Mouse (Mus musculus) retina, embryonic 14.5 days (tissue): ENCODE data around the gene Dock1.

Experiments
- DNase-seq: peaks from one replicate; pipeline ENCODE4 v3.0.0-alpha.2; 2015; ENCODE audit warnings: low spot score

Dock1 gene

GRCm38 (mm10) chr7:134696126-134696979, 25.9 kb downstream of the Dock1 start:
- no peak for DNase-seq

DNA sequence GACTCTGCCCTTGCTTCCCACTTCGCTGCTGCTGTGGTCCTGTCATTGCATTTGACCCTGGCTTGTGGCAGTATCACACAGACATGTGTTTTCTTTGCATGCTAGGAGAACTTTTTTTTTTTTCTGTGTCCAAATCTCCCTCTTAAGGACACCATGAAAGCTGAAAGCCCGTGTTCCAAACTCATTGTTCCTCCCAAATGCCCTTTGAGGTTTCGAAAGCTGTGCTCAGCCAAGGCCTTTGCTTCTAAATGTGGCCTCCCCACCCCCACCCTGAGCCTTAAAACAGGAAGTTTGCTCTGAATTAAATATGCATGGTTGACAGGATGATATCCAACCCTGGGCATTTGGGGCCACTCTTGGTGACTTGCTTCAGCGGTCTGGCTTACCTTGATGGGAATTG, 27.0 kb downstream of the Dock1 start:
- no peak for DNase-seq

GRCm38 (mm10) chr7:134698246-134698645, 27.8 kb downstream of the Dock1 start:
- DNase-seq: no peak

GRCm38 (mm10) chr7:134700001-134700400, 29.5 kb downstream of the Dock1 start:
- DNase-seq: no peak

DNA sequence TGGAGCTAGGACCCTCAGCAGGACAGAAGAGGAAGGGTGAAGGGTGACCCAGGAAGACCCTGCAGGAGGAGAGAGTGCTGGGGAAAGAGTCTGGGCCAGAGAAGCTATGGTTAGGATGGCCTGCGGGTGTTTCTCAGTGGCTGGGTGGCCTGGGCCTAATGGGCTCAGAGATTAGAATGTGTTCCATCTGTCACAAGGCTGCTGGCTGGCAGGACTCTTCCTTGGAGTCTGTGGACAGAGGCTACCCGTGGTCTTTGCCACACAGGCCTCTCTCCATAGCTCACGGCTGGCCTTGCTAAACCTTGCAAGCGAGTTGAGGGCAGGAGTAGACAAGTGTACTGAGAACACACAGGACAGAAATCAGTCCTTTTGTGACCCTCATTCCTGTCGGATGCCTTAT, 32.0 kb downstream of the Dock1 start:
- no peak for DNase-seq

- DNase-seq: no peak
These were observed 33.2 kb downstream of the Dock1 start for GRCm38 (mm10) chr7:134703704-134704103.

- DNase-seq: no peak
These were observed 38.9 kb downstream of the Dock1 start for GRCm38 (mm10) chr7:134709226-134709853.

DNA sequence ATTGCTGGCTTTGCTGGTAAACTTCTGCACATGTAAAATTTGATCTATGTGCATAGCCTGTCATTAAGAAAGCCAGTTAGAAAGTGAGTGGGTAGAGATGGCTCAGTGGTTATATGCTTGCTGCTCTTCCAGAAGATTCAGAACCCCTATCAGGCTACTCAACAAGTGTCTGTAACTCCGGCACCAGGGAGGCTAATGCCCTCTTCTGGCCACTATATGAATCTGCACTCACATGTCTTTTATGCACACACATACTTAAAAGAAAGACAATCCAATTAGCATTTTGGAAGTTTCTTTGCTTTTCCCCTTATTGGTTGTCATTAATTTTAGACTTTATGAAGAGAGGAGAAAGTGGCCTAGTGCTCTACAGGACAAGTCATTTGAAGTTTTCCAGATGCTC, 41.1 kb downstream of the Dock1 start:
- DNase-seq: no peak

DNA sequence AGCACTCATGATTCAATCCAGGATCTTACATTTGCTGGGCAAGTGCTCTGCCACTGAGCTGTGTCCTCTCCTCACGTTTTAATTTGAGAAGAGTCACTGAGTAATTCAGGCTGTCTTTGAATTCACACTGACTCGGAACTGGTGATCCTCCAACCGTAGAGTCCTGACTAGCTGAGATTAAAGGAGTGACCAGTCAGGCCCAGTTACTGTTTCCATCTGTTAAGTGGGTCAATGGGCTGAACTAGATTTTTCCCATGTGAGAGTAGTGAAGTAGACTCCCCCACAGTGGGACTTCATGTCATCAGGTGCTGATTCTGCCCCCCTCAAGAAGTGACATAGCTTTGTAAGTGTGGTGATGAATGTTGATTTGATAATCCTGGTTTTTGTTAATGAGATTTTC, 49.0 kb downstream of the Dock1 start:
- no peak for DNase-seq

DNA sequence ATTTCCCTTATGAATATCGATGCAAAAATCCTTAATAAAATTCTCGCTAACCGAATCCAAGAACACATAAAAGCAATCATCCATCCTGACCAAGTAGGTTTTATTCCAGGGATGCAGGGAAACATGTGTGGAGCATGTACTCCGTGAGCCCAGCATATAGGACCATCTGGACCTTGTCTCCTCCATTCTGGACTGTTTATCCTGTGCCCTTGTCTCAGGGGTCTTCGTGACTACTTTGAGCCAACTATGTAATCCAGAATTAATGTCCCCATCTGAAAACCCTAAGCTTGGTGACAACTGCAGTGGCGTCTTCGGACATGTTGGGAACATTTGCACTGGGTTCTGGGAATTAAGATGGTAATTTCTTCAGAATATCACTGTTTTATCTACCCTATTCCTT, 51.9 kb downstream of the Dock1 start:
- no peak for DNase-seq

GRCm38 (mm10) chr7:134722955-134723354, 52.5 kb downstream of the Dock1 start:
- DNase-seq: no peak

DNA sequence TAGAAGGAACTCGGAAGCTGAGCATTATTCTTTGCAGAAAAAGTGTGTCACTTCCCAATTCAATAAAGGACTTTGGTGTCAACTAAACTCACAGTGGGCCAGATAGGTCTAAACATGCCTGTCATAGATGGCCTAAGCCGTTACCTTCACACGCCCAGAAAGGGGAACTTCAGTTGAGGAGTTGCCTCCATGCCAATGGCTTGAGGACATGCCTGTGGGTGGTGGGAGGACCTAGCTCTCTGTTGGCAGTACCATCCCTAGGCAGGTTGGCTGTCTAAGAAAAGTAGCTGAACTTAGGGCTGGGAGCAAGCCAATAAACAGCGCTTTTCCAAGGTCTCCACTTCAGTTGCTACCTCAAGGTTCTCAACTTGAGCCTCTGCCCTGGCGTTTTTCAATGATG, 53.1 kb downstream of the Dock1 start:
- DNase-seq: no peak

DNA sequence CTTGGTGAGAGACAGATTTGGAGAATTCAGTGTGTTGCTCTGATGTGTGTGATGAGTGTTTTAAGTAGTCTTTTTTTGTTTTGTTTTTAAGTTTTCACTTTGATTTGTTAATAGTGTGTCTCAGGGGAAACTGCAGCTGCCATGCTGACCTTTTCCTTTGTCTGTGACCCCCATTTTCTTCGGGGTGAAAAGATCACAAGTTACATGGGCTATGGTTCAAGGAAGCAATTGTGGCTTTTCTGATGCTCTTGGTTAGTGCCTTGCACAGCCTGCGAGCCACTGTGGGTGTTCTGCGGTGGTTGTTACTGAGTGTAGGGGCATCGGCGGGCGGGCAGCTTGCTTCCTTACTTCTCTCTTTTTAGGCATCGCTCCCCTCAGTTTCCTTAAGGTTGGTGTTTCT, 54.4 kb downstream of the Dock1 start:
- DNase-seq: no peak

DNA sequence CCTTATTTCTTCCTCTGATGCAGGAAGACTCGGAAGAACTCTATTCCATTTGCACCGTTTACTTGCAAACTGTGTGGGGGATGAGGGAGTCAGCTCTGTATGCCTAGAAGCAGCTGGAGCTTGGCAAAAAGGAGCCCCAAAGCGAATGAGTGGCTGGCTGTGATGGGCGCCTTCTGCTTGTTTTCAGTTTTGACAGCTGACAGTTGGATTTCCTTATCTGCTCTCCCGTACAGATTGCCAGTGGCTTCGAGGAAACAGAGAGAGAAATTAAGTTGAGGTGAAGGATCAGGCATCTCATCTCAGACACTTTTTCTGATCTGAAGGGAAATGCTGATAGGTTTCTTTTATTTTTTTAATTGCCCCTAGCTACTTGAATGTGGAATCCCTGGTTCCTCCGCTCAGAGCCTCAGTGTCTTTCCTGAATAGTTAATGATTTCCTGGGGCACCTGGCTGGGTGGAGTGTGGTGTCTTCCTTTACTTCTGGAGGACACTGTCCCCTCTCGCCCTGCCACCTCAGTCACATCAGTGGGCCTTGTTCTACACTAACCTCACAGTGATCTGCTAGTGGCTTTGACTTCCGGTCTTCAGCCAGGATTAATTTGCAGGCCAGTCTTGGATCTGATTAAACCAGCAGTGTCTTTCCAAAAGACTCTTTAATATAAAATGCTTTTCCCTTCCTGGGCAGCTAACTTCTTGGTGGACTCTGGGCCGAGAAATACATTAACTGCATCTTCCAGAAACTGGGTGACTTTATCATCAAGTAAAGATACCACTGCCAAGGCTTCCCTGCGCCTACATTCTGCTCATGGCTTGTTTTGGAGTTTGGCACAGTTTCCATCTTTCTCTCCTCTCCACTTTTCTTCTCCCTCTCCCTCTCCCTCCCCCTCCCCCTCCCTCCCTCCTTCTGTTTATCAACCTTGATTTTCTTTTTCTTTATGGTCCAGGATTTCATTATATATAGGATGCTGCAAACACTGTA, 55.4 kb downstream of the Dock1 start:
- DNase-seq: no peak

- DNase-seq: no peak
These were observed 56.2 kb downstream of the Dock1 start for GRCm38 (mm10) chr7:134726530-134727258.

DNA sequence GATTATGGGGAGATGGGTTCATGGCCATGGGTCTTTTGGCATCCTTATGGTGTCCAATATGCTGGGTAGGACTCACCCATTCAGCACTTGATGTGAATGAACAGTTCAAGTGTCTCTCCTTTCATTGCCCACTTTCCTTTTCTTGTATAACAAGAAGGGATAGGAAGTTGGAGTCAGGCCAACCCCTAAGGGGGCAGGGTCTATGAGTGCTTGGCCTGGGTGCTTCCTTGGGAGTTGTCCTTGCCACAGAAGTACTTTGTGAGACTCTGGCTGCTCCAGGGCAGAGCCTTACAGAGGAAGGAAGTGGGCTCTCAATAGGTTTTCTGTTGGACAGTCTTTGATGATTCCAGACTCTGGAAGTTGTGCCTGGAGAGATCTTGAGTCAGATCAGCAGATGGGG, 58.9 kb downstream of the Dock1 start:
- no peak for DNase-seq

DNA sequence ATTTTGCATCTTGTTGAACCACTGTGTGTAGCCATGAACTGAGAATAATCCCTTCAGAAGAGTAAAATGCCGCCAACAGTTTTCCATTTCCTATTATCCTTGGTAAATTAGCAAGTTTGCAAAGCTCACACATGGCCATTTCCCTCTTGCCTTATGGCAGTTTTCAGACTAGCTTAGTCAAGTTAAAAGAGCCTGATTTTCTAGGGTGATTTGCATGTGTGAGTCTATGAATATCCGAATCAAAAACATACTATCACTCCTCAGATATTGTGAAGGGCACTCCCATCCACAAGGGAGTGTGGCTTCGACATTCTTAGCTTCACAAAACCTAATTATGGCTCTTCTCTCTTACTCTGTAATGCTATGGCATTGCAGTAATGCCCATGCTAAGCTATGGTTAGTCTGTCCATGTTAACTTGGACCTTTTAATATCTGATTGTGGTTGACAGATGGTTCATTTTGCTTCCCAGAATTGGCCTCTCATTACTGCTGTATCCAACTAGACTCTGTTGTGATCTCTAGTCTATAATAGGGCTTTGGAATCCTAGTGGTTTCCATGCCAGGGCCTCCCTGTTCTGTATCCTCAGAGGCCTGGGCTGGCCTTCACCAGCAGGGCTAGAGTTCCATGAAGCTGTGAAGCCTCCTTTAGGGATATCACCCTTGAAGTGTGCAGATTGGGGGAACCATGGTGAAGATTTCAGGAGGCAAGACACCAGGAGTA, 60.1 kb downstream of the Dock1 start:
- DNase-seq: no peak

DNA sequence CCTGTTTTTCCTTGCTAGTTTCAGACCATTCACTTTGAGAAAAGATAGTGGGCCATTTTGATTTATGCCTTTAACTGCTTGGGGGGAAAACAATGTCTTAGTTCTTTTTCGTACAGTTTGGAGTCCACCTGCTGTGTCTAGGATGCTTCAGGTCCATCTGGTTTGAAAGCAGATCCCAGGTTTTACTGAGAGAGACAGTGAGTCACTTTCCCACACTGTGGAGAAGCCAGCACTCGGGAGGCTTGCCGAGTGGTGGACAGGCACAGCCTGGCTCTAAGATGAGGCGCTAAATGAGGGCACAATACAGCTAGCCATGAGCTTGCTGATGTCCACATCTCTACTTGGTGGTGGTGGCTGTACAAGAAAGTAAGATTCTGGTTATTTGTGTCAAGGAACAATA, 76.6 kb downstream of the Dock1 start:
- DNase-seq: no peak

- DNase-seq: no peak
These were observed 77.9 kb downstream of the Dock1 start for GRCm38 (mm10) chr7:134748376-134748775.

GRCm38 (mm10) chr7:134749613-134750012, 79.2 kb downstream of the Dock1 start:
- DNase-seq: no peak

GRCm38 (mm10) chr7:134751496-134751895, 81.0 kb downstream of the Dock1 start:
- DNase-seq: peak; percentile 64
